Mouse (Mus musculus) lung, postnatal 4 days (tissue): Measurements from ENCODE around the gene L1cam.

Experiments used
- DNase-seq, 2 experiments: peaks; one replicate each; pipeline ENCODE4 v3.0.0; 2021

The L1cam gene

DNA sequence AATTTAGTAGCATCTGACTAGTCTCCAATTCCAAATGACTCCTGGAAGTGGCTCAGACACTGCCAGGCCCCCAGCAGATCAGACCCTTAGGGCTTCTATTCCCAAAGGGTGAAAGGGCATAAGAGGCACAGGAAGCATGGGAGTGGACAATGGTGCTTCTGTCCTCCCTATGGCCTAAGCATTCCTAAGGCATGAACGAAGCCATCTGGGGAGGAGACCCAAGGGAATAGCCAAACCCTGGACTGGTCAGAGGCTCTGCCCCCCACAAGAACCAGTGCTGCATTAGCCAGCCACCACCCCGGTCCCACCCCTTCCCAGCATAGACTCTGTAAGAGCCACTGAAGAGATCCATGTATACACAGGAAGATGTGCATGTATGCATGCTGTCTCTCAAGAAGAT, 20.0 kb downstream of the L1cam start:
- DNase-seq, result no peak

- DNase-seq, result no peak
Measured at GRCm38 (mm10) chrX:73871956-73872355, 23.9 kb downstream of the L1cam start.

GRCm38 (mm10) chrX:73871474-73871873, 24.4 kb downstream of the L1cam start:
- no peak for DNase-seq

- DNase-seq, result peak; percentile 25
Measured at GRCm38 (mm10) chrX:73869334-73869733, 26.6 kb downstream of the L1cam start.

GRCm38 (mm10) chrX:73867852-73868251, 28.1 kb downstream of the L1cam start:
- no peak for DNase-seq

GRCm38 (mm10) chrX:73867256-73867655, 28.6 kb downstream of the L1cam start:
- DNase-seq, result no peak

- no peak for DNase-seq
Measured at GRCm38 (mm10) chrX:73864692-73865091, 31.2 kb downstream of the L1cam start.

DNA sequence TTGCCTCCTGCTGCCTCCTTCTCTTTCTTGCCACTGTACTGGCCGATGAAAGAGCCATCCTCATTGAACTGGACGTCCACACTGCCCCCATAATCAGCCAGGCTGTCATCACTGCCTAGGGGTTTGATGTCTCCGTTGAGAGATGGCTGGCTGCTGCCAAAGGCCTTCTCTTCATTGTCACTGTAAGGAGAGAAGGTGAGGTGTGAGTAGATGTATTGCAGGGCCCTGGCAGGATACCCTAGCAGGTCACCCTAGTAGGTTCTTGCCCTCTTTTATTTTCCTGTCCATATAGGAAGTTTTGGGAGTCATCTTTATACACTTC, 40.9 kb downstream of the L1cam start:
- DNase-seq, result no peak

GRCm38 (mm10) chrX:73854326-73855086, 41.4 kb downstream of the L1cam start:
- DNase-seq, result no peak

- no peak for DNase-seq
Measured at GRCm38 (mm10) chrX:73836691-73837090, 59.2 kb downstream of the L1cam start.

- DNase-seq, result no peak
Measured at GRCm38 (mm10) chrX:73835731-73836130, 60.2 kb downstream of the L1cam start.

- peak; percentile 59 to 77 for DNase-seq
Measured at GRCm38 (mm10) chrX:73824185-73825151, 71.4 kb downstream of the L1cam start, which contains the start of gene Pdzd4. Gene Pdzd4, minus strand, starts transcription at chrX:73824969.

- no peak for DNase-seq
Measured at GRCm38 (mm10) chrX:73823747-73824146, 72.2 kb downstream of the L1cam start.

DNA sequence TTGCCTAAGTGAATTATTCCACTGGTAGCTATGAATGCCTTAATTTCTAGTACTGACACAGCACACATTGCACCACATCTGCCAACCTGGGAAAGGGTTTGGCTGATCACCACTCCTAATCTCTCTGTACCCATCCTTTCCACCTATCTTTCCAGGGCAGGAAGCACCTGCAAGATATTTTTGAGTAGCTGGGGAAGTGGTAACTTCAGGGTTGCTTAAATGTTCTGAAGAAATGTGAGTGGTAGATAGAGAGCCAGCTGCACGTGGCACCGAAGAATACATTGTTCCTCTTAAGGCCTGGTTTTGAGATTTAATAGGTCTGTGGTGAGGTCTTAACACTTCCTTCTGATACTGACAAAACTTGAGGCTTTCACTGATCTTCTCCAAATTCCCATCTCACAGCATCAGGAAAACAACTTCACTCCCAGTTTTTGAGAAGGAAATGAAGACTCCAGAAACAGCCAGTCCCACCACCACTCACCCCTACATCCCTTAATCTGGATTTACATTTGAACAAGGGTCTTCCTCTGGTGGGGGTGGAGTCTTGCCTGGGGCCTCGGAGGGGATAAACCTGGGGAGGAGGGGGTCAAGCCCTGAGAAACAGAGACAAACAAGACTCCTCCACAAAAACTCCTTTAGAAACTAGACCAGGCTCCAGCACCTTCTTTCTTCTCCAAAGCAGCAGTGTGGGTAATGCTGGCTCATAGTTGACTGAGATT, 79.2 kb downstream of the L1cam start:
- DNase-seq, result no peak

DNA sequence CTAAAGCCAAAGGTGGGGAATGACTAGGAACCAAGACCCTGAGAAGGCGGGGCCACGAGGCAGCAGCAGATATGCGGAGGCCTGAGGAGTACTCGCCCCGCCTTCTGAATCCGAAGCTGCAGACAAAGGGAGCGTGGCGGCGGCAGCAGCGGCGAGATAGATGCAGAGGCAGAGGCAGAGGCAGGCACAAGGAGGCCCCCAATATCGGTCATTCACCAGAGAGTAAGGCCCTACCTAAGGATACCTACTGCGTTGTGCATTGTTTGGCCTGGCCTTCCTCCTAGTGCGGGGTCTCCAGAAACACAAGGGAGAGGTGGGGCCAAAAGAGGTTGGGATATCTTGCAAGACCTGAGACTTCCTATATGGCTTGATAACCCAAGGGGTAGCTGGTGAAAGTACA, 80.8 kb downstream of the L1cam start:
- DNase-seq, result no peak

DNA sequence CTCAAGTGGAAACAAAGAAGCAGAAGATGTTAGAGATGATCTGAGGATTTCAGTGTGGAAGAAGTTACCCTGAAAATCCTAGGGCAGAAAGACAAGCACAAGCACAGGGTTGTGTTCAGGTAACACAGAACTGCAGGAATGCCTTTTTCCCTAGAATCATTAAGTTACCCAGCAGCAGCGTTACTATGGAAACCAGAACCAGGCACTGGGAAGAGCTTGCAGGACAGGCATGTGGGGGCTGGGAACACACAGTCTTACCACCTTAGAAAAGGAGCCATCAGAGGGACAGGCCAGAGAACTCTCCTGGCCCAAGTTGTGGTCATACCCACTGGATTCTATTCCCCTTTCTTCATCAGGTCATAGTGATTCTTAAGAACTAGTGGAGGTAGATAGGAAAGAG, 90.1 kb downstream of the L1cam start:
- no peak for DNase-seq
